Mouse (Mus musculus) cerebellum, postnatal 4 days (tissue): ENCODE measurements around the gene Fam131c.

Experiments
- DNase-seq, 2 experiments: peaks; one replicate each; pipeline ENCODE4 v3.0.0; 2022; ENCODE audit warnings: low spot score in 2 of 2, mixed read lengths in 1 of 2

The Fam131c gene

GRCm38 (mm10) chr4:141357811-141358210 is 10.2 kb upstream of the Fam131c start:
- DNase-seq, result no peak

DNA sequence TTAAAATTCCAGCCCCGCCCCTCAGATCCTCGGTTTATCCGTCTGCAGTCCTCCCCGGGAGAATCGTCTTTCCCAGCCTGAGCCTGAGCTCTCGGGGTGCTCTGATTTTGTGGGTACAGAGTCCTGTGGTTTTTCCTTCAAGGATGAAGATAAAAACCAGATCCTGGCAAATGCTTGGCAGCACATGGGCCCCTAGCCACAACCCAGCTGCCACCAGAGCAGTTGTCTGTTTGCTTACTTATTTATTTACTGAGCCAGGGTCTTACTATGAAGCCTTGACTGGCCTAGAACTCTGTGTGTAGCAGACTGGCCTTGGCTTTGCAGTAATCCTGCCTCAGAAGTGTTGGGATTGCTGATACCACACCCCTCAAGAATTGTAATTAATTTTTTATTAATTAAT is 8.8 kb upstream of the Fam131c start:
- no peak for DNase-seq

DNA sequence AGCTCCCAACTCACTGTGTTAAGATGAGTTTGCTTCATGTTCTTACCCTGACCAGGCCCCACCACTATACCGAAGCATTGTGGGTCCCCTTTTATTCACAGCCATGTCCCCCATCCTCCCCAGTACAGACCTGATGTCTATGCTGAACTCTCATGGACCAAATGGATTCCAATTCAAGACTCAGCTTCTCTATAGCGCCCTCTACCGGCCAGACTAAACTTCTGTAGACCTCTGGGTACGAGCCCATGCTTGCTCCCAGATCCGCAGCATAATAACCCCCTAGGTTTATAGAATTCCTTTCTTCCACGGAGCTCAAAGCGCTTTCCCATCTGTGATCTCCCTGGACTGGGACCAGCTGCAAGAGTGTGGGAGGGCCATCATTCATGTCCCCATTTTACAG is 7.2 kb upstream of the Fam131c start:
- DNase-seq, result peak in 1 of 2 experiments; percentile 18

DNA sequence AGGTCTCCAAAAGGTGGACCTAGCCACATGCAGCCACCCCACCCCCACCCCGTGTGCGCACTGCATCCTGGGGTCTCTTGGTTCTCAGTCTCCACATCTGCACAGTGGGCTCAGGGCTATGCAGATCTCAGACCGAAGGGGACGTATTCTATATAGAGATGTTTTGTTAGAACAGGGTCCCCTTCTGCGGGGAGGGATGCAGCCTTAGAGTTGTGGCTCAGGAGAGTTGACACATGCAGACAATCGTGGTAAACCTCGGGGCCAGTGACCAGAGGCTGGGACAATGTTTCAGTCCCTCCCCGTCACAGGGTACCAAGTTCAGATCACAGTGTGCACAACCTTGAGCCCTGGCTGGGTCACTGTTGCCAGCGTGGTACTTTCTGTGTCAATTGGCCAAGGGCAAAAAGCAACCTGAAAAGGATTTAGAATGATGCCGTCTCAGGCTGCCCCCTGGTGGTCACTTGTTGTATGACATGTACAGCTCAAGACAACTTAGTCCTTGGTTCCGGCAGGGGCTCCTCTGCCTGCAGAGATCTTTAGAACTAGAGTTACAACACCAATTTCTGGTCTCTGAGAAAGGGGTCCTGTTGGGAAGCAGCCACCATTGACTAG is 5.0 kb upstream of the Fam131c start:
- peak; percentile 70 to 87 for DNase-seq

DNA sequence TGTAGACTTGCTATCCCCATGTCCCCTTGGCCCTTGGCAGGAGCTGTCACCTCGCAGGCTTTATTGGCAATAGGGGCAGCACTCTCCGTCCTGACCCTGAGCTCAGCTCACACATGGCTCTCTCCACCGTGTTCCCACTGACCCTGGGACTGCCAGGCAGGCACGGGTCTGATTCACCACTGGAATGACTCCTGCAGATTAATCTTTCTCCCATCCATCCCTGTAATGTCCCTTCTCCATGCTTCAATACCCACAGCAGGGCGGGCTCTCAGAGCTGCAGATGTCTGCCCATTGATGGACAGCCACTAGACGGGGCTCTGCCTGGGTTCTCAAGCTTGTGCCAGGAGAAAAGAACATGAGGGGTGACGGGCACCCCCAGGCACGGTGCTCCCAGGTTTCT is 2.9 kb upstream of the Fam131c start:
- DNase-seq, result no peak

- no peak for DNase-seq
These were observed 2.1 kb upstream of the Fam131c start for GRCm38 (mm10) chr4:141365876-141366275.

GRCm38 (mm10) chr4:141372426-141372825 is 4.4 kb downstream of the Fam131c start:
- DNase-seq, result no peak

- no peak for DNase-seq
These were observed 11.7 kb downstream of the Fam131c start for GRCm38 (mm10) chr4:141379674-141380073.

DNA sequence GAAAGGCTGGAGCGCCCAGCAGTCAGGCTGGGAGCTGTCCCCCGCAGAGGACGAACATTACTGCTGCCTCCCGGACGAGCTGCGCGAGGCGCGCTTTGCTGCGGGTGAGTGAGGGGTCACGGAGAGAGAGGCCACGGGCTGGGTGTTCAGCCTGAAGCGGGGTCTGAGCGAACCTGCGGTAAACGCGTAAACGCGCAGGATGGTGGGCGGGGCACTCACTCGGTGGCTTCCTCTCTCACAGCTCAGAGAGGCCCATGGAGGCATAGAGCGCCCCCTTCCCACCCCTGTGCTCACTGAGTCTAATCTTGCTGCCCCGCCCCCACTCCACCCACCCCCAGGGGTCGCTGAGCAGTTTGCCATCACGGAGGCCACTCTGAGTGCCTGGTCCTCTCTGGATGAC is 14.4 kb downstream of the Fam131c start:
- no peak for DNase-seq

DNA sequence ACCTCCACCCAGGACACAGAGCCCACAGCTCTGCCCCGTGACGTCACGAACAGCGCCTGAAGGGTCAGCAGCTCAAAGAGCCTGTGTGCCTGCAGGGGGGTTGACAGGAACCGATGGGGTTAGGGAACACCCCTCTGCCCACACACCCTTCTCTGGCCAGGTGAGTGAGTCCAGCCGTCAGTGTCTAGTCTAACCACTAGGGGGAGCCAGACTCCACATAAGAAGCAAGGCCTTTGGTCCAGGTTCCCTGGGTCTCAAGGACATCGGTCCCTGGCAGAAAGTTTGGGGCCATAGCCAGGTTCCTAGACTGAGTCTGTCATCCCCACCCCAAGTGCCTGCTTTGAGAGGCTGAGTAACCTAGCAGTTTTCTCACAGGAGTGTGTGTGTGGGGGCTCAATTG is 17.3 kb downstream of the Fam131c start:
- DNase-seq, result peak in 1 of 2 experiments; percentile 42

DNA sequence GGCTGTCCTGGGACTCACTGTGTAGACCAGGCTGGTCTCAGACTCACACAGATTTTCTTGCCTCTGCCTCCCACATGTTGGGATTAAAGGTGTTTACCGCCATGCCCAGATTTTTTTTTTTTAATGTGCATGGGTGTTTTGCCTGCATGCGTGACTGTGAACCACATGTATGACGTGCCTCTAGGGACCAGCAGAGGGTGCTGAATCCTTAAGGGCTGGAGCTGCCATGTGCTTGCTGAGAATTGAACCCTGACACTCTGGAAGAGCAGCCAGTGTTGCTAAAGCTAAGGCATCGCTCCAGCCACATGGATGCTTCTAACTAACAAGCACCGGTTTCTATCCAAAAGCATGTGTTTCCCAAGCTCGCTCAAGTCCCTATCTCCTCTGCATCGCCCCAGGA is 18.1 kb downstream of the Fam131c start:
- no peak for DNase-seq

- peak; percentile 52 to 78 for DNase-seq
These were observed 19.2 kb downstream of the Fam131c start for GRCm38 (mm10) chr4:141387093-141387784.

GRCm38 (mm10) chr4:141387933-141388332 is 19.9 kb downstream of the Fam131c start:
- DNase-seq, result no peak

DNA sequence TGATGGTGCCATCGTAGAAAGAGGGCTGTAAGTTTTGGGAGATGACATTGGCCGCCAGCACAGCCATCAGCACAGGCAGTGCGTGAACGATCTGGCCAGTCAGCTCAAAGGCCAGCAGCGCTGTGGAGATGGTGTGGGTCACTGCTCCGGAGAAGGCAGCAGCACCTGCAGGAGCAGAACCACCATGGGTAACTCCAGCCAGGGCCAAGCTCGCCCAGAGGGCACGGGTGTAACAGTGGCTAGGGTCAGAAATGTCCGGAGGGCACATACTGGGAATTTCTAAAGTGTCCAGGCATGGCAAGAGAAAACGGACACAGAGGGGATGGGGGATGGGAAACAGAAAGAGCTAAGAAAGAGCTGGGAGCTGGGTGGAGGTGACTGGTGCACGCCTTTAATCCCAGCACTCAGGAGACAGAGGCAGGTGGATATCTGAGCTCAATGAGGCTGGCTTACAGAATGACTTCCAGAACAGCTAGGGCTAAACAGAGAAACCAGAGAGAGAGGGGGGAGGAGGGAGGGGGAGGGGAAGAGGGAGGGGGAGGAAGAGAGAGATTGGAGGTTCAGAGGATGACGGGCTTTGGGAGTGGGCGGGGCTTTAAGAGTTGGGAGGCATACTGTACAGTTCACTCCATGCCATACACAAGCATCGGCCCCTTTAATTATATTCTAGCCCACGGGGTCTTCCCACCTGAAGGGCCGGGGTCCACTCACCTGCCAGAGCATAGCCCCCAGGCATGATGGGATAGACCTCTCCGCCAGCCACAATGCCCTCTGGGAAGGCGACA is 21.5 kb downstream of the Fam131c start:
- DNase-seq, result no peak

DNA sequence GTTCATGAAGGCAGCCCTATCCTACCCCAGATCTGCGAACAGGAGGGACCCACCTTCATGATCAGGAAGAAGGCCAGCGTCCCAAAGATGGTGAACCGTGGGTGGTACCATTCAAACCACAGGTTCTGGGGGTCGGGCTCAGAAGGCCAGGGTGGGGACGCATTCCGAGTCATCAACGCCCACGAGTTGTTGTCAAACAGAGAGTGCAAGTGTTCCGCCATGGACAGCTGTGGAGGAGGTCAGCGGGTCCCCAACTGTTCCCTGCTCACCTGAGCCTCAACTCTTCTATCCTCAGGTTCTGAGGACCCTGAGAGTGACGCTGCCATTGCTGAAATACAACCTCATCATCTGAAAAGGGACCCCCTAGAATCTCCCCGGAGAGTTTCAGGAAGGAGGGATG is 23.3 kb downstream of the Fam131c start:
- DNase-seq, result no peak

DNA sequence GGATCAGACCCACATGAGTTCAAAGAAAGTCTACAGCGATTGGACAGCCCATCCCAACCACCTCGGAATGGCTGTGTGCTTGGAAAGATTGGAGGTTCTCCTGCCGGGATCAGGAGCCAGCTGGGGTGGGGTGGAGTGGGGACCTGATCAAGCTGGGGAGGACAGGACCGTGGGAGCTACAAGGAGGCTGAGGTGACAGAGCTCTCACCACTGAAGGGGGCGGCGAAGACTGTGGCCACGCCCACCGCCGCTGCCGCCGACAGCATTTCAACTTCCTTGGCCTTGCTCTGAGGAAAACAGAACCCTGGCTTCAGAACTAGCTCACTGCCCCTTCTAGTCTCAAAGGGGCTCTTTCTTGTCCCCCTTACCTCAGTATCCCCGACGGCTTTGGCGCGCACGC is 26.7 kb downstream of the Fam131c start:
- no peak for DNase-seq

- no peak for DNase-seq
These were observed 29.8 kb downstream of the Fam131c start for GRCm38 (mm10) chr4:141397861-141398260.

- DNase-seq, result no peak
These were observed 30.5 kb downstream of the Fam131c start, which contains the start of gene Clcnka for GRCm38 (mm10) chr4:141398545-141398944. Clcnka (minus strand) TSS chr4:141398724.

DNA sequence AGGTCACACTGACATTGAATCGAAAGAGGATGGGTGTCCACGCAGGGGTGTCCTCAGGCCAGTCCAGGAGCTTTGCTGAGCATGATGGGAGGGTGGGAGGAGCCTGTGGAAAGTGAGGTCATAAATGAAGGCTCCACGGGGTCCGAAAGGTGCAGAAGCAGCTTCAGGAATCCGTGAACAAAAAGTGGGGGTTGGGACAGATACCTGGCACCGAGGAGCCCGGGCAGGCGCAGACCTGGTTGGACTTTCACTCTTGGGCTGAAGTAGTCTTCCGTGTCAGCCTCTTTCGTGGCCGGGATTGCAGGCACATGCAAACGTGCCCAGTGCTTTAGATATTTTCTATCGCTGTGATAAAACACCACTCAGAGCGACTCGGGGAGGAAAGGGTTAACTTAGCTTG is 32.2 kb downstream of the Fam131c start:
- DNase-seq, result no peak

DNA sequence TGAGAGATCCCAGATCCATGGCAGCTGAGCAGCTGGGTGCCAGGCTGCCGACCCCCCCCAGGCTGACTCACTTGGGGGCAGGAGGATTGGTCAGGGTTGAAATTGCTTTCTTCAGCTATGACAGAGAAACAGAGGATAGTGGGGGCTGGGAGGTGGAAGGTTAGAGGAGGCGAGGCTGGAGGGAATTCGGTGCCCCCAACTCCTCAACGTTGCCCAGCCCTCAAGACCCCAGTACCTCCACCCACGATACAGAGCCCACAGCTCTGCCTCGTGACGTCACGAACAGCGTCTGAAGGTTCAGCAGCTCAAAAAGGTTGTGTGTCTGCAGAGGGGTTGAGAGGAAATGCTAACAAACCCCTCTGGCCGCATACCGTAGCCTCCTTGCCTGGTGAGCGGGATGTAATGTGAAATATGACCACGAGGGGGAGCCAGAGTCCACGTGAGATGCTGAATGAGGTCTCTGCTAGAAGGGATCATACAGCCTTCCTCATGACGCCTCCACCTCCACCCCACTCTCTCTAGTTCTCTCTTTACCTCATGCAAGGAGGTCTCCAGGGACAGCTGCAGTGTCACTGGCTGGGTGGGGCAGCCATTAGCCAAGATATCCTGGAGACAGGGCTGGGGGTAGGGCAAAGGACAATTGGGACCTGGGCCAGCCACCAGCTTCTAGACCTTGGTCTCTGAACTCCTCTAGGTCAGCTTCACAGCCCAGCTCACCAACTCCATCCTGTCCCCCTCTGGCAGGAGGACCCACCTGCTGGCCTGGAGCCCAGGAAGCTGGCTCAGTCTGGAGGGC is 36.7 kb downstream of the Fam131c start:
- peak; percentile 94 for DNase-seq

DNA sequence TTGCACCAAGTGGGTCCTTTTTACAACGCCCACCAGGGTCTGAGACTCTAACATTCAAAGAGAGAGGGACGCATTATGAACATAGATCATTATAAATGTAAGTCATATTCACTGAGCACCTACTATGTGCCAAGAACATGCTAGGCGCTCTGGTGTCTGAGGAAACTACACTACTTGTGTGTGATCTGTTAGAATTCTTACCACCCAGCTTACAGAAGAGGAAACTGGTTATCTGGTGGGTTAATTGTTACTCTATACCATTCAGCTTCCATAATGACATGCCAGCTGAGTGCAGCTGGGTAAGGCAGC is 37.2 kb downstream of the Fam131c start:
- no peak for DNase-seq
